Mouse (Mus musculus) kidney, postnatal 0 days (tissue): Measurements from ENCODE around the gene Dlgap1. TPM values are rescaled to one million over a fixed set of nuclear protein-coding genes. Genes with fewer than 3 reads are reported as not detected.

Source experiments
- ATAC-seq: fragments of 200-750 bp; cut with Nextera tagmentation; replicated peaks from 2 replicates; pipeline ENCODE4 v1.8.0; 2017; ENCODE audit warnings: low read depth, moderate number of reproducible peaks, moderate TSS enrichment, moderate library complexity; ENCODE audit not compliant: low FRiP score
- DNase-seq: peaks from one replicate; pipeline ENCODE4 v3.0.0-alpha.2; 2016; ENCODE audit warnings: low spot score
- H3K27ac ChIP-seq: fragments of 300-500 bp; sonication (generic); 2 replicates; pipeline ENCODE4 v1.5.1; 2014; ENCODE audit warnings: mild to moderate bottlenecking
- H3K27me3 ChIP-seq: fragments of 300-500 bp; sonication (generic); 2 replicates; pipeline ENCODE4 v1.6.1; 2014; ENCODE audit warnings: low read length, mixed read lengths; ENCODE audit not compliant: insufficient read depth
- H3K36me3 ChIP-seq: fragments of 300-500 bp; sonication (generic); 2 replicates; pipeline ENCODE4 v1.6.1; 2014; ENCODE audit warnings: low read length, mixed read lengths; ENCODE audit not compliant: insufficient read depth
- H3K4me1 ChIP-seq: fragments of 300-500 bp; sonication (generic); replicated peaks from 2 replicates; pipeline ENCODE4 v1.6.1; 2014; ENCODE audit warnings: antibody characterized with exemption, low read length, mixed read lengths; ENCODE audit not compliant: insufficient read depth
- H3K4me2 ChIP-seq: fragments of 300-500 bp; sonication (generic); 2 replicates; pipeline ENCODE4 v1.6.1; 2014; ENCODE audit warnings: mild to moderate bottlenecking, low read length, moderate library complexity, mixed read lengths
- H3K4me3 ChIP-seq: fragments of 300-500 bp; sonication (generic); replicated peaks from 2 replicates; pipeline ENCODE4 v1.5.1; 2014; ENCODE audit warnings: low read depth, low read length
- H3K9ac ChIP-seq: fragments of 300-500 bp; sonication (generic); 2 replicates; pipeline ENCODE4 v1.6.1; 2014; ENCODE audit warnings: low read depth, low read length
- H3K9me3 ChIP-seq: fragments of 300-500 bp; sonication (generic); replicated peaks from 2 replicates; pipeline ENCODE4 v1.6.1; 2016; ENCODE audit warnings: low read length, inconsistent platforms, mixed read lengths
- CTCF ChIP-seq: IDR thresholded peaks from 2 replicates; pipeline ENCODE4 v1.5.1; 2016; ENCODE audit warnings: antibody characterized with exemption, low read depth, mild to moderate bottlenecking, moderate library complexity
- WGBS: fragments of 180-500 bp; shearing (Covaris S2); extraction: QIAGEN DNeasy Blood & Tissue Kit; methylation state at CpG from one replicate; pipeline ENCODE4 v1.1.7; 2014; 5-methylcytosine and 5-hydroxymethylcytosine counted together
- polyA plus RNA-seq: library from polyadenylated mRNA; unstranded; fragments of >200 nt; fragmentation: Nextera tagmentation; extraction: Ambion mirVana; gene quantifications from 2 replicates; pipeline ENCODE4 v1.2.1, GENCODE M21; 2015

Gene Dlgap1
- polyA plus RNA-seq, 1 experiment from 2014 or later, result 3.6 TPM

DNA sequence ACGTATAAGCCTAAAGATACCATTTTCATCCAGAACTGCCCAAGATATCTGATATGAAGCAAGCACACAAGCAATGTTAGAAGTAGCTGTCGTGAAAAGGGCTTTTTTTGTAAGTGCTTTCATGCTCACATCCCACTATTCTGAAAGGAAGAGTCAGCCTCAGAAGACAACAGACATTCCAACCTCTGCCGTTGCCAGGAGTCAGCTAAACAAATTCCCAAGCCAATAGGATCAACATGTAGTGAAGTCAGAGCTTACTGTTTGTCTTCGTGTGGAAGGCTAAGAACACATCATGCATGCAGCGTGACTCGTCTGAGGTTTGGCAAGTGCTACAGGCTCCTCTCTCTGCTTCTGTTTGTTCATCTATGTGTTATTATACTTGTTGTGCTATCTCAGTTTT, 529.4 kb downstream of the Dlgap1 start:
- DNase-seq (no peak), ATAC-seq (no peak)
- Histone ChIP-seq H3K27ac (no peak overlapping the region), H3K4me1 (no peaks in the 10 kb centered on the region), H3K27me3 (no peaks in the 10 kb centered on the region), H3K9me3 (no peaks in the 10 kb centered on the region), H3K4me3 (no peak overlapping the region), H3K9ac (no peak overlapping the region), H3K4me2 (no peak overlapping the region), H3K36me3 (no peaks in the 10 kb centered on the region)
- 82% methylated on average over 6 of the region's 6 CpGs for WGBS
- TF ChIP-seq CTCF, result no peak

- H3K27ac ChIP-seq, result no peak overlapping the region
- H3K36me3 ChIP-seq, result no peaks in the 10 kb centered on the region
- H3K4me1 ChIP-seq, result no peaks in the 10 kb centered on the region
- no peaks in the 10 kb centered on the region for H3K9me3 ChIP-seq
- H3K27me3 ChIP-seq, result no peaks in the 10 kb centered on the region
- H3K9ac ChIP-seq, result no peak overlapping the region
- TF ChIP-seq CTCF, result no peak
- ATAC-seq (no peak), DNase-seq (no peak)
- no peak overlapping the region for H3K4me3 ChIP-seq
- no peak overlapping the region for H3K4me2 ChIP-seq
- 36% methylated on average over 7 of the region's 7 CpGs for WGBS
Observed at GRCm38 (mm10) chr17:70501933-70502332, 533.1 kb downstream of the Dlgap1 start.

DNA sequence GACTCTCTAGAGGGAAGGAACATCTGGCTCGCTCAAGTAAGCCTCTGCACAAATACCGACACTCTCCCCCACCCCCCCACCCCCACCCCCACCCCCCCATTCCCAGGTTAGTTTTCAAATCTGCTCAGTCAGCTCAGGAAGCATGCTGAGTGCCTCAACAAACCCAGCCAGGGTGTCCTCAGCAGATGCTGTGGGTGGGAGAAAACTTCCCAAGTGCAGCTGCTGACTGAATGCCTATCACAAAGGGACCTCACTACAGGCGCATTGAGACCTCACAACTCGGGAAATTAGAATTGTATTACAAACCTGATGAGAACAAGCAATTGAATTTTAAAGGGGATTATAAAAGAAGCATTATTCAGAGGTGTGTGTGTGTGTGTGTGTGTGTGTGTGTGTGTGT, 538.9 kb downstream of the Dlgap1 start:
- Histone ChIP-seq H3K36me3 (no peaks in the 10 kb centered on the region), H3K9ac (no peak overlapping the region), H3K27ac (no peak overlapping the region), H3K27me3 (no peaks in the 10 kb centered on the region), H3K9me3 (no peaks in the 10 kb centered on the region), H3K4me1 (no peaks in the 10 kb centered on the region), H3K4me2 (no peak overlapping the region), H3K4me3 (no peak overlapping the region)
- TF ChIP-seq CTCF, result no peak
- no peak for DNase-seq
- no peak for ATAC-seq
- WGBS, result 42% methylated on average over 4 of the region's 4 CpGs

GRCm38 (mm10) chr17:70510441-70510840, 541.6 kb downstream of the Dlgap1 start:
- DNase-seq, result no peak
- Histone ChIP-seq H3K36me3 (no peaks in the 10 kb centered on the region), H3K4me1 (no peaks in the 10 kb centered on the region), H3K9me3 (no peaks in the 10 kb centered on the region), H3K4me3 (no peak overlapping the region), H3K9ac (no peak overlapping the region), H3K27me3 (no peaks in the 10 kb centered on the region), H3K4me2 (no peak overlapping the region), H3K27ac (no peak overlapping the region)
- 83% methylated on average over 5 of the region's 5 CpGs for WGBS
- TF ChIP-seq CTCF, result no peak
- no peak for ATAC-seq

DNA sequence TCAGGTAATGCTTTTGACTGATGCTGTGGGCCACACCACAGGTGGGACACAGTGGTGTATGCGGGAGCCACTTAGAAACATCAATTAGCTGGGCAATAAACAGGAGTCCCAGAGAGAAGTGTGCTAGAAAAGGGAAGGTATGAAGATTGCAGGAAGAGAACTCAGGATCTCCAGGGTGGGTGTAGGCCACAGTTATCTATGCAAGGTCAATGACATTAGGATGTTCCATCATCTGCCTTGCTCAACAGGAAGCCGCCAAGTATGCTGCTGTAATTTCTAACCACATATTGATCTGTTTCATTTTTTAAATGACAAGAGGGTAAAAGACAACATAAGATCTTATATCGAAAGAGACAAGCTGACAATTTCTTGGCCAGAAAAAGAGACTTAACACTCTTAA, 542.5 kb downstream of the Dlgap1 start:
- no peak overlapping the region for H3K9ac ChIP-seq
- no peak overlapping the region for H3K27ac ChIP-seq
- TF ChIP-seq CTCF, result no peak
- H3K36me3 ChIP-seq, result no peaks in the 10 kb centered on the region
- no peak overlapping the region for H3K4me2 ChIP-seq
- no peaks in the 10 kb centered on the region for H3K4me1 ChIP-seq
- H3K27me3 ChIP-seq, result no peaks in the 10 kb centered on the region
- no peak for ATAC-seq
- DNase-seq, result no peak
- H3K9me3 ChIP-seq, result no peaks in the 10 kb centered on the region
- 90% methylated on average over 3 of the region's 3 CpGs for WGBS
- H3K4me3 ChIP-seq, result no peak overlapping the region

- Histone ChIP-seq H3K4me2 (no peak overlapping the region), H3K9ac (no peak overlapping the region), H3K36me3 (no peaks in the 10 kb centered on the region), H3K9me3 (no peaks in the 10 kb centered on the region), H3K27ac (no peak overlapping the region), H3K27me3 (no peaks in the 10 kb centered on the region), H3K4me3 (no peak overlapping the region), H3K4me1 (no peaks in the 10 kb centered on the region)
- ATAC-seq (no peak), DNase-seq (no peak)
- no peak for TF ChIP-seq CTCF
- WGBS, result 84% methylated on average over 5 of the region's 5 CpGs
Observed at GRCm38 (mm10) chr17:70513736-70514135, 544.9 kb downstream of the Dlgap1 start.

DNA sequence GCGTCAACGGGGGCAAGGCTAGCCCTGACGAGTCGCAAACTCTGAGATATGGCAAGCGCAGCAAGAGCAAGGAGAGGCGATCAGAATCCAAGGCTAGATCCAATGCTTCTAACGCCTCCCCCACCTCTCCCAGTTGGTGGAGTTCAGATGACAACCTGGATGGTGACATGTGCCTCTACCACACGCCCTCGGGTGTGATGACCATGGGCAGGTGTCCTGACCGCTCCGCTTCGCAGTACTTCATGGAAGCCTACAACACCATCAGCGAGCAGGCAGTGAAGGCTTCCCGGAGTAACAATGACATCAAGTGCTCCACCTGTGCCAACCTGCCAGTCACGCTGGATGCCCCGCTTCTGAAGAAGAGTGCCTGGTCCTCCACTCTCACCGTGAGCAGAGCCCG, 547.6 kb downstream of the Dlgap1 start:
- H3K27ac ChIP-seq, result no peak overlapping the region
- no peaks in the 10 kb centered on the region for H3K36me3 ChIP-seq
- H3K4me1 ChIP-seq, result no peaks in the 10 kb centered on the region
- no peaks in the 10 kb centered on the region for H3K9me3 ChIP-seq
- 94% methylated on average over 18 of the region's 18 CpGs for WGBS
- no peak overlapping the region for H3K9ac ChIP-seq
- H3K27me3 ChIP-seq, result no peaks in the 10 kb centered on the region
- ATAC-seq (no peak), DNase-seq (no peak)
- no peak for TF ChIP-seq CTCF
- H3K4me3 ChIP-seq, result no peak overlapping the region
- H3K4me2 ChIP-seq, result no peak overlapping the region
